Mouse (Mus musculus): Measurements from ENCODE around the gene Tmem177. TPM values are rescaled to one million over a fixed set of nuclear protein-coding genes. Genes with fewer than 3 reads are reported as not detected.

Gene Tmem177
- total RNA-seq (2021): 1 to 10 TPM; 6.9 to 7.1 TPM
- long read RNA-seq, experiment 1, transcript Tmem177-201 (2 exons, 3,341 nt): major isoform, 22 of 25 reads
- long read RNA-seq, experiment 1, partial matches to known transcripts: 0 of 25 reads
- long read RNA-seq, experiment 1, other reads (novel, unspliced or antisense): 3 of 25 reads
- long read RNA-seq, experiment 2, transcript Tmem177-201 (2 exons, 3,341 nt): major isoform, 17 of 21 reads
- long read RNA-seq, experiment 2, partial matches to known transcripts: 0 of 21 reads
- long read RNA-seq, experiment 2, other reads (novel, unspliced or antisense): 4 of 21 reads

DNA sequence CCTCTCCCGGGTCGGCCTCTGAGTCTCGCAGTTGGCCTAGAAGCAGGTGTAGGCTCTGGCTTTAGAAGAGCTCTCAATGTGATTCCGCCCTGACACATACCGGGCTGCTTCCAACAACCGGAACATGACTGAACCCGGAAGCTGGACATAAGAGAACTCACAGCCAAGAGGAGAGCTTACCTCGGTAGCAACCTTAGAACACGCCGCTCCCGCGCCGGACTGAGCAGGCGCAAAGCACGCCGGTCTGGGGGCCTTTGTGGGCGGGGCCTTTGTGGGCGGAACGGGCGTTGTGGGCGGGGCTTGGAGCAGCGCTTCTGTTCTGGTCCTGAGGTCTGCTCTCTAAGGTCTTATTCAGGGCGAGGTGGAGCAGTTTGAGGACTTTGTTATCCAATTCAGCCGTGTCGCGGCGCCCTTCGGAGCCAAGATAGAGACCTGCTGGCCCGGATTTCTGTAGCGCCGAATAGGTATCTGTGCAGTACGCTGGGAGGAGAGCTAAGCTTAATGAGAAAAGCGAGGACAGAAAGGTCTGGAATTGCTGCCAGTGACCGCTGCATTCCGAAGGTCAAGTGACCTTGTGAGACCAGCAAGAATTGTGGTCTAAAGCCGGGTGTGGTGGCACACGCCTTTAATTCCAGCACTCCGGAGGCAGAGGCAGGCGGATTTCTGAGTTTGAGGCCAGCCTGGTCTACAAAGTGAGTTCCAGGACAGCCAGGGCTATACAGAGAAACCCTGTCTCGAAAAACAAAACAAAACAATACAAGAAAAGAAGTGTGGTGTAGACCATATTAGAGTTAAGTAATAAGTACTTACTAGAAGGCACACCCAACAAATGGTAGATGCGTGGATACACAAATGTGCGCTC lies at the start of gene Tmem177:
TSS of gene Tmem177 (minus strand) at position 256 of the 862 bp plus-strand sequence.
- peak; percentile 96 for DNase-seq (ENCODE audit: low spot score)

DNA sequence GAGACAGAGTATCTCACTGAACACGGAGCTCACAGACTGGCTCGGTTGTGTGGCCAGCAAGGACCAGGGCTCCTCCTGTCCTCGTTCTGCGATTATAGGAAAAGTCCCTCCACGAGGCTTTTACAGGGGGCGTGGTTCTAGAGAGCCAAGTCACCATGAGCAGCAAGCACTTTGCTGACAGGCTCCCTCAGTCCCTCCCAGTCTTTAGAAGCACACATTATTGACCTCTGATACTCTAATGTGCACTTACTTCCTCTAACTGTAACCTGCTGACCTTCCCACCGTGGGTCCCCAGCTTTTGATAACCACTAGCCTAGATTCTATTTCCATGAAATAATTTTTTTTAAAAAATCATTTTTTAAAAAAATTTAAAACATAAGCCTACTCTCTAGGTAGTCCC lies 46.9 kb upstream of the Tmem177 start:
- DNase-seq (ENCODE audit: low spot score): no peak

DNA sequence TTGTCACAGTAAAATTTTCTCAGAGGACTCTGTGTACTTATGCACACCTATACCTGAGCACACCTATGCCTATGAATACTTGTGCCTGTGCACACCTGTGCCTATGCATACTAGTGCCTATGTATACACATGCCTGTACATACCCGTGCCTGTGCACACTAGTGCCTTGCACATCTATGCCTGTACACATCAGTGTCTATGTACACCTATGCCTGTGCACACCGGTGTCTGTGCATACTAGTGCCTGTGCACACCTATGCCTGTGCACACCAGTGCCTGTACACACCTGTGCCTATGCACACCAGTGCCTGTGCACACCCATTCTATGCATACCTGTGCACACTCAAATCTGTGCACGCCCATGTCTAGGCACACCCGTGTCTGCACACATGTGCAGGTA lies 46.5 kb upstream of the Tmem177 start:
- DNase-seq (ENCODE audit: low spot score): no peak

DNA sequence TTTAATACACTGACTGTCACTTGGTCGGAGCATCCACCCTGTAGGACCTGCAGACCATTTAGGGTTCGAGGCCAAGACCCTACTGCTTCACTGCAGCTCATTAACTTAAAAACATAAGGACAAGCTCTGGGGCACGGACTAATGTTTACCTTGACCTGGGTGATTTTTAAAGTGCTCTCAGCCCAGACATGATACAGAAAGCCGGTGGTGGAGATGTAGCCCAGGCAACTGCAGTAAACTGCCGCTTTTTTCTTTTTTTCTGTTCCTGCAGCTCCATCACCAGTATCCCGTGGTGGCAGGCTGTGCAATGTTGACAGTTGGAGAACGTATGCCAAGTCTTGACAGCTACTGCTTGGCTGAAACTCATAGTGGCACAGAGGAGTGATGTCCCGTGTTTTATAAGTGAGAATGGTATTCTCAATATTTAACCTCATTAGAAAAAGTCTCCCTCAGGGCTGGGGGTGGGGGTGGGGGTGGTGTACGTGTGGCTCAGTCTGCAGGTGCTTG lies 44.8 kb upstream of the Tmem177 start:
- DNase-seq (ENCODE audit: low spot score): no peak

DNA sequence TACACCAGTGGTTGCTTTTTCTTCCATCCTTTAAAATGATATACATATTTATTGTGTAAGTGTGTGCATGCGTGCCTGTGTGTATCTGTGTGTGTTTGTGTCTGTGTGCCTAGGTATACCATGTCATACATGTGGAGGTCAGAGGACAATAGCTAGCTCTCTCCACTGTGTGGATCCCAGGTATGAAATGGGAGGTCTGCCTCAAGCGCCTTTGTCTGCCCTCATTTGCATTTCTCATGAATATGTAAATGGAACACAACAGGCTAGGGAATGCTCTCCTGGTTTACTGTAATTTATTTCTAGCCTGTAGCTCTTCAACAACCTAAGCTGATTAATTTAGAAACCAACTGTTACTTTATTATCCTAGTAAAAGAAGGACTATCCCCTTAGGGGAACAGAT lies 41.7 kb upstream of the Tmem177 start:
- DNase-seq (ENCODE audit: low spot score): no peak

DNA sequence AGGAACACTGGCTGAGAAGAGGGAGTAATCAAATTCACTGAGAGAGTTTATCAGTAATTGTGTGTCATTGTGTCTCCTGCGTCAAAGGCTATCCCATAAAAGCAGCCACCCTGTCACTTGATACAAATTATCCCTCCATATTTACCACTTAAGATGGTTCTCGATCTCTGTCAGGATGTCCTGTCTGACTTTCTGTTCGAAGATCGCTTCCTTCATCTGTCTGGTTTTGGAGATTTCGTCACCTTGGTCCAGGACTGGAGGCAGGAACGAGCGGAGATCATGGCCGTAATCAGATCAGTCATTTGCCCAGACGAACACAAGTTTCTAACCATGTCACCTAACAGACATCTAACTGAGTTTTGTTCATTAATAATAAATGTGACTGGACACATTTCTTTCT lies 40.4 kb upstream of the Tmem177 start:
- DNase-seq (ENCODE audit: low spot score): no peak

DNA sequence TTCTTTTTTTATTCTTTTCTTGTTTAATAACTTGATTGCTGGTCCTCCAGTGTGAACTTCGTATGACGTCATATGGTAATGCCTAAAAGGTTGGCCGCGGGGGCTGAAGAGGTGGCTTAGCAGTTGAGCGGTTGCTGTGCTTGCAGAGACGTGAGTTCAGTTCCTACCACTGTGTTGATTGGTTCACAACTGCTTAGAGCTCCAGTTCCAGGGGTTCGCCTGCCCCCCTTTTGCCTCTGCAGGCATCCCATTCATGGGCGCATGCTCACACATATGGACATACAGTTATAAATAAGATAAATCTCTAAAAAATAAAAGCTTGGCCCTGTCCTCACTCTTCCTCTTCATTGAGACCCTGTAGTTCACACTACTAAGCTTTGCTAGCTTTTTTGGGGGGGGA lies 37.1 kb upstream of the Tmem177 start:
- DNase-seq (ENCODE audit: low spot score): no peak

DNA sequence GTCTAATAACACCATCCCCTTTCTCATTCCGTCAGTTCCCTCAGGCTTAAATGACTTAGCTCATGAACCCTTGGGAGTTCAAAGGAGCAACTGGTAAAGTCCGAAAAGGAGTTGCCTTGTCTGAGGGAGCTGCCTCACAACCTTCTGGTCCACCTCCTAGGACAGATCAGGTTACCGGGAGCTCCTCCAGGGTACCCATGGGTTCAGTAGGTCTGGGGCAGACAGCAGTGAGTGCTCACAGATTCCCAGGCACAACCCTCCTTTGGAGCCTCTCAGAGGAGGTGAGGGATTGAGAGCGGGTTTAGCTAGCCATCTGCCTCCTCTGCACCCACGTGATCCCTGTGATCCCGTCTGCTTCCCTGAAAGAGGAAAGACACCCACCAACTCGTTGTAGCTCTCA lies 23.9 kb upstream of the Tmem177 start:
- DNase-seq (ENCODE audit: low spot score): no peak

DNA sequence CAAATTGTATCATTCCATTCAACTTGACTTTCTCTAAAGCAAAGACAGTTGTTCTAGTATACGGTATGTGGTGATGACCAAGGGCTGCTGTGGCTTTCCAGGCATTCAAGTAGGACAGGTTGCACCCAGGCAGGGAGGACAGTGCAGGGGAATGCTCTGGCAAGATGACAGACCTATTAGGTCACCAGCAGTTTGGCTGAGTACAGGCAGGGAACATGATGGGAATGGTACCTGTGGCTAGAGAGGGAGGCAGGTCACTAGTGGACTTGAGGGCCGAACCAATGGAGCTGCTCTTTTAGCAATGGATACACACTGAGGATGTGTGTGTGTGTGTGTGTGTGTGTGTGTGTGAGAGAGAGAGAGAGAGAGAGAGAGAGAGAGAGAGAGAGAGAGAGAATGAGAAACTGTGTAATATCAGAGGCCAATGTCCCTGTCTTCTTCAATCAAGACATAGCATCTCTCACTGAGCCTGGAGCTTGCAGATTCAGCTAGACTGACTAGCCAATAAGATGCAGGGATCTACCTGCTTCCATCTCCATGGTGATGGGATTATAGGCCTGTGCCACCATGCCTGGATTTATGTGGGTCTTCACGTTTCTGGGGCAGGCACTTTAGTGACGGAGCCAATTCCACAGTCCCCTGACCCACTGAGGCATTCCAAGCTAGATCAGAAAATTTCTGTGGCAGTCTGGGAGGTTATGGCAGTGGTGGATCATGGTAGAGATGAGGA lies 18.6 kb upstream of the Tmem177 start:
- no peak for DNase-seq (ENCODE audit: low spot score)

DNA sequence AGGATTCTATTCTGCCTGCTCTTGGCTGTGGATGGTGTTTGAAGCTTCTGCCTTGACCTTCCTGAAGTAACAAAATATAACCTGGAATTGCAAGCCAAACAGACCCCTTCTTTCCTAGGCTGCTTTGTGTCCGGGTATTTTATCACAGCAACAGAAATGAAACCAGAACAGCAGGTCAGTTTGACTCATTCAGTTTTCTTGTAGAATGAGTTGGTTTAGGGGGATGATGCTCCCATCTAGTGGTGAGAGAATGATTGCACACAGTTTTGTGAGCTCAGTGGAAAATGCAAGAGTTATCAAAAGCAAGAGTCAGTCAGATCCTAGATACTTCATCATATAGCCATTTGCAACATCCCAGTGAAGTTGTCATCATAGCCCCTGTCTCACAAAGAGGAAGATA lies 16.7 kb upstream of the Tmem177 start:
- DNase-seq (ENCODE audit: low spot score): peak; percentile 8

DNA sequence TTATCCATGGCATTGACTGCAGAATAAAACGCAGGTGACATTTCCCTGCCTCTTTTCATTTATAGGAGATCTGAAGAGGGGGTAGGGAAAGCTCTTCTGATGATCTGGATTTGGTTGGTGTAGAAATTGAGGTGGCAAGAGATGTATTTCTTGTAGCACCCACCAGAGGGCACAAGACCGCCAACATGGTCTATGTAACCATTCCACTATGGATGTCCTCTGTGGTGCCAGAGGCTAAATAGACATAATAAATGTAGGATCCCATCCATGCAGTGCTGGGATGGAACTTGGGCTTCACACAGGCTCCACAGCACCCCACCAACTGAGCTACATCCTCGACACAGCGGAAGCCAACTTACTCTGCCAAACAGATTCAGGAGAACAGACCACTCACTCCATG lies 6.3 kb upstream of the Tmem177 start:
- no peak for DNase-seq (ENCODE audit: low spot score)

DNA sequence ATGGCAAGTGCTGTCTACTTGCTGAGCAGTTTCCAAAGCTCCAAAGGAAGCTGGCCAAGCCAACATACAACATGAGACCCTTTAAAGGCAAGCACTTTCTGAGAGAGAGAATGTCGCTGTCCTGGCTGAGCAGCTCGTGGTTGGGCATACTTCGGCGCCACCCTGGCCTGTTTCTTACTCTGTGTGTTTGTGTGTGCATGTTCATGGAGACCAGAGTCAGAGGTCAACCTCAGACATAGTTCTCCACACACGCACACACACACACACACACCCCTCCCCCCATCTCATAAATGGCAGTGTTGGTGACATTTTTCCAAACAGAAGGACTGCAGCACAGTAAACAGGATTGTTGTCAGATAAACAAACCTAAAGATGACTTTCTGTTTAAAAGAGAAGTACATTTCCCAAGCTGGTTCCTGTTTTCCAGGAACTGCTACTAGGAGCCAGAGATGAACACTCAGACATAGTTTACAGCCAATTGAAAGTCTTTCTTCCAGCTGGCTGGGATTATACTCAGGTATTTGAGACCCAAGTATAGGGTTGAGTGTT lies 3.9 kb upstream of the Tmem177 start:
- no peak for DNase-seq (ENCODE audit: low spot score)

DNA sequence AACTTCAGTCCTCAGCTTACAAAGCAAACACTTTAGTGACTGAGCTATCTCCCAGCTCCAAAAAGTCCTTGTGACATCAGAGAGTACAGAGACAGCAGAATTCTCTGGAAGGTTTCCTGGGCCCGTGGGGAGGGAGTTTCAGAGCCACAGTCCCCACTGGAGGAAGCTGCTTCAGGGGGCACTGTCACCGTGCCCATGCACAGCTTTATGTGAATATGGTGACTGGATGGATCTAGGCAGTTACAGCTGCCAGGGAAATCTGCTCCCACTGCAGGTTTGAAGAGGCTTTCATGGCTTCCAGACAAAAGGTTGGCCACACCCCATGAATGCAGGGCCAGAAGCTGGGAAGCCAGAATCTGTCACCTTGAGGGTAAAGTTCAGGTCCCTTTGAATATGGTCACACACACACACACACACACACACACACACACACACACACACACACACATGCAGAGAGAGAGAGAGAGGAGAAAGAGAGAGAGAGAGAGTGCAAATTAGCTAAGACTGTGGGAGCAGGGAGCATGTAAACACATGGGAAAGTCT lies 5.7 kb downstream of the Tmem177 start:
- no peak for DNase-seq (ENCODE audit: low spot score)

DNA sequence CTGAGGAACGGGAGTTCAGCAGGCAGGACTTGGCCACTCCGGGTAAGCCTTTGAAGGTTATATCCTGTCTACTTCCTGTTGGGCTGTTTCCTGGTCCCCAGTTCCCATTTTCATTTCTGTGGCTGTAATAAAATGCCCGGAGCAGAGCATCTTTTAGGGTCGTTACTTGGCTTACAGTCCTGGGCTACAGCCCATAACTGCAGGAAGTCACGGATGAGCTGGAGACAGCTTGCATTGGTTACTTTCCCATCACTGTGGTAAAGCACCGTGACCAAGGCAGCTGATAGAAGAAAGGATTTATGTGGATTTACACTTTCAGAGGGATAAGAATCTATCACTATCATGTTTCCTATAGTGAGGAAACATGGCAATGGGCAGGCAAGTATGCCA lies 9.8 kb downstream of the Tmem177 start:
- DNase-seq (ENCODE audit: low spot score): no peak

DNA sequence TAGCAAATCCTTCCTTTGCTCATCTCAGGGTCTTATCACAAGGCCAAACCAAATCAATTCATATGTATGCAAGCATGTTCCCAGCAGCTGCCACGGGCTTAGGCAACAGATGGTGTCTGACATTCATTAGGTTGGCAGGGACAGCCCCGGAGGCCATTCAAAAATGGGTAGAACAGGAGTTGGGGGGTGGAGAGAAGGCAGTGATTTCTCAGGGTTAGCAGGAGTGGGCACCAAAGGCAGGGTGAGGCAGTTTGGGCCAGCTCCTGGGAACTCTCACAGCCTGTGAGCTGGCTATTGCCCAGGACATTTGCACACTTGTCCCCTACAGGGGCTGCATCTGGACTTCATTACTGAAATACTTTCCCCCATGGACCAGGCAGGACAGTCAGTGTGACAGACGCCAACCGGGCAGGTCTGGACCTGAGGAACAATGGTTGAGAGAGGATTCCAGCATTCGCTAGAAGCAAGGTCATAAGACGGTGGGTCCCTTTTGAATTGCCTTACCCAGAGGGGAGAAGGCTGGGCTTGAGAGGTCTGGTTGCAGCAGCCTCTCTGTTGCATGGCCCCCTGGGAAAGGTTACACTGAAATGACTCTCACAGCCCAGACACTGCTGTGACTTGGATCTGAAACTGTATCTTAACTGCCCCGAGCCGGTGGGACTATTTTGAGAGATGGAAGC lies 10.3 kb downstream of the Tmem177 start:
- peak; percentile 48 for DNase-seq (ENCODE audit: low spot score)

DNA sequence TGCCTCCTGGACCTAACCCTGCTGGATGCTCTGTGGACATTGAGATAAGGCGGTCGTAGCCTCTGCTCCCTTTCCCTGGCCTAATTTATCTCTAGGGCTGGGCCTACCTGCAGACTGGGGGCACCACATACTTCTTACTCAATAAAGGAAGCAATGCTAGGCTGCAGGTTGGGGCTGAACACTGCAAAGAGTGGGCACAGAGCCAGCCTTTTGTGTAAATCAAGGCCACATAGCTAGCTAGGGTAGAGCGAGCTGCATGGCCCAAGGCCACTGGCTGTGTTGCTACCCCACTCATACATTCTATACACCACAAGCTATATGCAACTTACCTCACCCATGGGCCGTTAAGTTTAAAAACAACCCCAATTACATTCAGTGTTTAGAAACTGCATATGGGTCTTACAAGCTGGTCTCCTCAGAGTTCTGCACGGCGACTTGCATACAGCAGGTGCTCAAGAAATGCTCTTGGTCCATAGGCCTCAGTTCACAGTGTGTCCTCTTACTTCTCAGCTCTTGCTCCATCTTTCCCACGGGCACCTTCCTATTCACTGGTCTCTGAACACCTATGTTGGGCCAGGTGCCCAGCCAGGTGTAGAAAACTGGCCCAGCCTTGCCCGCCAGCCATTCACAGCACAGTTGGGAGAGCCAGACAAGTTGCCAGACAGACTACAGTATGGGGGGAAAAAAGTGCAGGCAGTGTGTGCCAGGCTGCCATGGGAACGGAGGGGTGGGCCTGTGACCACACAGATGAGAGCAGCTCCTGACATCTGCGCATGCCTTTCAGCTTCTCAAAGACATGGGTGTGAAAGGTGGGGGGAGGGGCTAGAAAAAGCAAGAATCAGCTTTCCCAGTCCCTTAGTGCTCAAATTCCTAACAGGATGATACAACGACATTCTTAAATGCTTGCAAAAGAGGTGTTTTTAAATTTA lies 13.5 kb downstream of the Tmem177 start:
- DNase-seq (ENCODE audit: low spot score): no peak

DNA sequence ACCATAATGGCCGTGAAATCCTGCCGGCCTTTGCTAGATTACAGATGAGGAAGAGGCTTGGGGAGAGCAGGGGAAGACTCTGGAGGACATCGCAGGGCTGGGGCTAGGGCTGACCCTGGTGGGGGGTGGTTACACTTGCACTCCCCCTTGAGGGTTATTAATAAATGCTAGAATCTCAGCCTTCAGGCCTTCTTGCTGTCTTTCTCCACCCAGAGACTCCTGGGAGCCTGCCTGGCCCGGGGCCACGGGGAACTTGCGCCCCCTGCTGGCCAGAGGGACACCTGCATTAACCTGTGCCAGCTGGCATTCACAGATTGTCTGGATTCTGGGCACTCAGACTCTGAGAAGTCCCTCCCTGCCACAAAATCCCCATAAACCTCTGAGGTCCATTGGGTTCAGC lies 18.1 kb downstream of the Tmem177 start:
- DNase-seq (ENCODE audit: low spot score): peak; percentile 59

DNA sequence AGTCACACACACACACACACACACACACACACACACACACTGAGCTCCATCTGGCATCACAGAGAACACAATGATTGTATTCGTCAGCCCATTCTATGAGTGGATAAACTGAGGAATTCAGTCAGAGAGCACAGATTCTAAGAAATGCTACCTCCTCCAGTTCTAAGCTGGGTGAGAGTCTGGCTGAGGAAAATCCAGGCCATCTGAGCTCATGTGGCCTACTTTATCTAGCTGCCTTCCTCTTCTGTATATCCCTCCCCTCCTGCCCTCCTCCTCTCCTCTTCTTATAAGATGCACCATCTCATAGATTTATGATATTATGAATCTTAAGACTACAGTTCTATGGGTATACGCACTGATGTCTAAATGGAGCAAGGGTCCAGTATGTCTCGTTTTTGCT lies 19.4 kb downstream of the Tmem177 start:
- DNase-seq (ENCODE audit: low spot score): no peak

DNA sequence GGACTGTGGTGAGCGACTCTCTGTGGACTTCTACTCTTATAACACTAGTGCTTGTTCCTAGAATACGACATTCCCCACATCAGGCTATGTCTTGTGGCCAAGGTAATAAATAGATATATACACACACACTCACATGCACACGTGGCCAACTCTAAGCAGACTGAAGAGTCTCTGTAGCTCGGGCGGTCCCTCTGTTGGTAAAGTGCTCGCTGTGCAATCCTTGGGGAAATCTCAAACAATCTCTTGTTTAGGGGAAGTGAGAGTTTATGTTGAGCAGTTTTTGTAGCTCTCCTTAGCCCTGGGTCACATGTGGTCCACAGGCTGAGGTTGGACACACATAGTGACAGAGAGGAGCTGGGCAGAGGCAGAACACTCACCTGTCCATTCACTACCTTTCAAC lies 20.1 kb downstream of the Tmem177 start:
- DNase-seq (ENCODE audit: low spot score): no peak

DNA sequence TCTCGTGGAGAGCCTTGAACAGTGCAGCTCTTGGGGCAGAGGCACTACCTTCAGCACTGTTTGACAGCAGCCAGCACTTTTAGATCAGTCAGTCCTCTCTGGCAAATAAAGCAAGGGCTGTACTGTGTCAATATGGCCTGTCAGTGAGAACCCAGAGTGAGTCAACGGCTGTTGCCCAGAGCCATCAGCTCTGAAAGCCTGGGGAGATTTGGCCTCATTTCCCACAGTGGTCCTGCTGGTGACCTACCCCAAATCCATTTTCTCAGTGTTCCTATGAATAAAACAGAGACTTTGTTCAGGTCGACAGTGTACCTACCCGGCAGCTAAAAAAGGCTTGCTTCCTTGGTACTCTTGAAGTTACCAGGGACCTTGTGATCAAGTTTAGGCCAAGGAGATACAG lies 21.1 kb downstream of the Tmem177 start:
- no peak for DNase-seq (ENCODE audit: low spot score)
